Mouse (Mus musculus) intestine, postnatal 0 days (tissue): ENCODE data around the gene Lyz2. TPM values are rescaled to one million over a fixed set of nuclear protein-coding genes. Genes with fewer than 3 reads are reported as not detected.
"Not testable (repeated sequence)": the region's sequence is repeated elsewhere in the genome, so short reads cannot be mapped to it uniquely, and the experiment has no call there.

Experiments used
- ATAC-seq: fragments of 200-750 bp; cut with Nextera tagmentation; 2 replicates; pipeline ENCODE4 v1.8.0; 2017; ENCODE audit warnings: mild to moderate bottlenecking, moderate TSS enrichment, moderate library complexity
- H3K27ac ChIP-seq: fragments of 300-500 bp; sonication (generic); 2 replicates; pipeline ENCODE4 v1.5.1; 2014; ENCODE audit warnings: mild to moderate bottlenecking, low read depth, low read length, moderate library complexity
- H3K27me3 ChIP-seq: fragments of 300-500 bp; sonication (generic); replicated peaks from 2 replicates; pipeline ENCODE4 v1.6.1; 2014; ENCODE audit warnings: low read length, mixed read lengths; ENCODE audit not compliant: control insufficient read depth, insufficient read depth
- H3K36me3 ChIP-seq: fragments of 300-500 bp; sonication (generic); 2 replicates; pipeline ENCODE4 v1.6.1; 2014; ENCODE audit warnings: mild to moderate bottlenecking, moderate library complexity; ENCODE audit not compliant: control insufficient read depth, insufficient read depth
- H3K4me1 ChIP-seq: fragments of 300-500 bp; sonication (generic); replicated peaks from 2 replicates; pipeline ENCODE4 v1.6.1; 2014; ENCODE audit warnings: antibody characterized with exemption, low read length, mixed read lengths; ENCODE audit not compliant: control insufficient read depth, insufficient read depth
- H3K4me2 ChIP-seq: fragments of 300-500 bp; sonication (generic); replicated peaks from 2 replicates; pipeline ENCODE4 v1.6.1; 2014; ENCODE audit warnings: low read depth, mild to moderate bottlenecking, moderate library complexity
- H3K4me3 ChIP-seq: fragments of 300-500 bp; sonication (generic); 2 replicates; pipeline ENCODE4 v1.5.1; 2014; ENCODE audit warnings: low read depth, low read length
- H3K9ac ChIP-seq: fragments of 300-500 bp; sonication (generic); 2 replicates; pipeline ENCODE4 v1.6.1; 2014; ENCODE audit warnings: mild to moderate bottlenecking, low read depth, low read length
- H3K9me3 ChIP-seq: fragments of 300-500 bp; sonication (generic); 2 replicates; pipeline ENCODE4 v1.6.1; 2016; ENCODE audit warnings: mixed run types; ENCODE audit not compliant: control insufficient read depth
- CTCF ChIP-seq: sonication (generic); IDR thresholded peaks from 2 replicates; pipeline ENCODE4 v1.5.1; 2016; ENCODE audit warnings: low read depth, mild to moderate bottlenecking, control low read depth, antibody characterized with exemption, moderate library complexity
- WGBS: fragments of 180-500 bp; shearing (Covaris S2); extraction: QIAGEN DNeasy Blood & Tissue Kit; methylation state at CpG from one replicate; pipeline ENCODE4 v1.1.7; 2014; 5-methylcytosine and 5-hydroxymethylcytosine counted together
- polyA plus RNA-seq: library from polyadenylated mRNA; unstranded; fragments of >200 nt; fragmentation: Nextera tagmentation; extraction: Ambion mirVana; gene quantifications from 2 replicates; pipeline ENCODE4 v1.2.1, GENCODE M21; 2015

The Lyz2 gene
- polyA plus RNA-seq, 1 experiment from 2014 or later, result 47.9 TPM

DNA sequence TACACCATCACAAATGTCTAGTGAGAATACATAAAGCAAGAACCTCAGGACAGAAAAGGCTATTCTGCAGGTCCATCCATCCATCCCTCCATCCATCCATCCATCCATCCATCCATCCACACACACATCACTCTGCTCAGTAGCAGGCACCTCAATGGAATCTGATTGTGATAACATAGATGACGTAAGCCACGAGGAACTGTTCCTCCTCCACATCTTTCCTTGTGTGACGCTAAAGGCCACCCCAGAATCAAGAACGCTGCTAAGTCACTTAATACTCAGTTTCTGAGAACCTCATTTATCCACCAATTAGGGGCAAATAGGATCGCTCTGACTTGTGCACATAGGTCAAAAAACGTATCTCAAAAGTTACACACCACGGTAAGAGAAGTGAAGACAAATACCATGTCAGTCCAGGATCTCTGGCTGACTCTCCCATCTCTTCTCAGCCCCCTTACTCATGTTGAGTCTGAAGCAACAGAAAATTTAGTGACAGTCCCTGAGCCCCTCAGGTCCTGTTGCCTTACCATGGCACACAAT, 670 bp downstream of the Lyz2 start:
- 81% methylated on average over 7 of the region's 7 CpGs for WGBS
- TF ChIP-seq CTCF, result no peak
- H3K4me3 ChIP-seq, result no peak overlapping the region
- no peaks in the 10 kb centered on the region for H3K36me3 ChIP-seq
- no peak overlapping the region for H3K9ac ChIP-seq
- ATAC-seq, result no peak
- no peaks in the 10 kb centered on the region for H3K9me3 ChIP-seq
- no peak overlapping the region; the same call in 1 of the 2 replicates for H3K4me2 ChIP-seq
- H3K4me1 ChIP-seq, result no peaks in the 10 kb centered on the region
- no peak overlapping the region for H3K27ac ChIP-seq
- no peaks in the 10 kb centered on the region for H3K27me3 ChIP-seq

DNA sequence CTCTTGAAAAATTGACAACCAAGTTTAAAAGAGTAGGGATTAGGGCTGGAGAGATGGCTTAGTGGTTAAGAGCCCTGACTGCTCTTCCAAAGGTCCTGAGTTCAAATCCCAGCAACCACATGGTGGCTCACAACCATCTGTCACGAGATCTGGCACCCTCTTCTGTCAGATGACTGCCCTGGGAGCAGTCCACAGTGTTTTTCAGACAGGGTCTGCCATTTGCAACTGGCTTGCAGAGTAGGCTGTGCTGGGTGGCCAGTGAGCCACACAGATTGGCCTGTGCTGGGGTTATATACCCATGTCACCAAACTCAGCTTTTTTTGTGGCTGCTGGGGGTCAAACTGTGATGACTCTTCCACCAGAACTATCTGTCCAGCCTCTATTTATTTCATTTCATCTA, 2.1 kb downstream of the Lyz2 start:
- Histone ChIP-seq H3K27ac (no peak overlapping the region), H3K4me2 (no peak overlapping the region), H3K4me1 (no peaks in the 10 kb centered on the region), H3K4me3 (no peak overlapping the region), H3K27me3 (no peaks in the 10 kb centered on the region), H3K9ac (no peak overlapping the region), H3K9me3 (no peaks in the 10 kb centered on the region), H3K36me3 (no peaks in the 10 kb centered on the region)
- no peak for TF ChIP-seq CTCF
- 41% methylated on average over 1 of the region's 1 CpGs for WGBS
- ATAC-seq, result no peak

DNA sequence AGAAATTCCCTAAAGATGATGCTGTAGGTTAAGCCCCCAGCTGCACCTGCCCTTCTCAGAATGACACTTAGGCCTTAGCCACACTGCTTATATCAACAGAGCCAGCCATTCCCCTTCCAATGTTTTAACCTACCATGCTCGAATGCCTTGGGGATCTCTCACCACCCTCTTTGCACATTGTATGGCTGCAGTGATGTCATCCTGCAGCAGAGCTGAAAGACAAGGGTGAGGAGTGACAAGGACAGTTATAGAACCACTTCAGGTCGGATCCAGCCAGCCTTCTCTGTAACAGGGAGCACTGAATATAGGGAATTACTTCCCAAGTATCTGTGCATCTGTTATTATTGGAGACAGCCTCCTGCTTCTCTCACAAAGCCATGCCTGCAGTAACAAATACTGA, 3.6 kb downstream of the Lyz2 start:
- H3K4me3 ChIP-seq, H3K36me3 ChIP-seq, H3K9me3 ChIP-seq, H3K27me3 ChIP-seq, ATAC-seq, H3K27ac ChIP-seq, H3K9ac ChIP-seq, H3K4me2 ChIP-seq, H3K4me1 ChIP-seq: not testable (repeated sequence)
- WGBS, result 48% methylated on average over 2 of the region's 2 CpGs

GRCm38 (mm10) chr10:117277779-117278178, 4.3 kb downstream of the Lyz2 start:
- not testable (repeated sequence) for H3K4me3 ChIP-seq, H3K9ac ChIP-seq, H3K27ac ChIP-seq, ATAC-seq, H3K4me1 ChIP-seq, H3K4me2 ChIP-seq, H3K27me3 ChIP-seq, H3K36me3 ChIP-seq, H3K9me3 ChIP-seq
- 87% methylated on average over 9 of the region's 9 CpGs for WGBS

DNA sequence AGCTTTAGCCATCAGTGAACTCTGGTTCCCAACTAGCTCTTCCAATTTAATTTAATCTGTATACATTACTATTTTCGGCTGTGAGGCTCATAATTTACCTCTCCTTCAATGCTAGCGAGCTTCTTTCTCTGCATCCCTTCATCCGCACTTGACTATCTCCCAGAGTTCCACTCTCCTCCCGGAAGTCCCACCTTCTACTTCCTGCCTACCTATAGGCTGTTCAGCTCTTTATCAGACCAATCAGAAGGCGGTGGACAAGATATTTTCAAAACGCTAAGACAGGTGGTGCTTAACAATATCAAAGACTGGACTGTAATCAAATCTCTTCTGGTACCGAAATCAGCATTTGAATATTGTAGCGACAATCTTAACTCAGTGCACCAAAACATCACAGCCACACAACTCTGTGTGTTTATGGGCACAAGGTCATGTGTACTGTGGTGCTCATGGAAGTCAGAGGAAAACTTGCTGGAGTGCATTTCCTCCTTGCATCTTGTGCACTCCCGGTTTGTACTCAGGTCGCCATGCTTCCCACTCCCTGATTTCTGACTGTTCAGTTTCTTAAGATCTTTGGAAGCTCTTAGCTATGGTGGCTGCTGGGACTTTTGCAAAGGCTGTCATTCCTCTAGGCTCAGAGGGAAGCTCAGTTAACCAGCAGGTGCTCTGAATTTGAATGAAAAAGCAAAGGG, 6.3 kb downstream of the Lyz2 start:
- Histone ChIP-seq H3K27ac (no peak overlapping the region), H3K4me3 (no peak overlapping the region), H3K36me3 (no peaks in the 10 kb centered on the region), H3K9me3 (no peaks in the 10 kb centered on the region), H3K4me1 (no peaks in the 10 kb centered on the region), H3K4me2 (no peak overlapping the region), H3K9ac (no peak overlapping the region), H3K27me3 (no peaks in the 10 kb centered on the region)
- WGBS, result 79% methylated on average over 10 of the region's 10 CpGs
- TF ChIP-seq CTCF, result no peak
- ATAC-seq, result no peak

DNA sequence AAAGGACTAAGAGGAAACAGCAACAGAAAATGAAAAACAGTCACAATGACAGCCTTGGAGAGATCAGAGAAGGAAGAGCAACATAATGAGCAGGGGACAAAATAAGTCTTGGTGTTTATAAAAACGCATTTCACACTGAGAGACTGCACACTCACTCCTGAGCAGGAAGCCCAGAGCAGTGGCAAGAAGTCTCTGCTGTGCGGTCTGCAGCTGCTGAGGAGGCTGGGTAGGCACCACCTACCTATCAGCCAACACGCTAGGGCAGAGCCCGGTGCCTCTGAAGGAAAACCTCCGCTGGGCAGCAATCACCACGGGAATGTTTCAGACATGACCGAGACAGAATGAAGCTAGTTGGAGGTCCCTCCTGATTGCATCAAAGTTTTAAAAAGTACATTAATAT, 7.5 kb downstream of the Lyz2 start:
- not testable (repeated sequence) for H3K4me2 ChIP-seq, H3K27ac ChIP-seq, ATAC-seq, H3K4me3 ChIP-seq, H3K36me3 ChIP-seq, H3K27me3 ChIP-seq, H3K9ac ChIP-seq, H3K4me1 ChIP-seq, H3K9me3 ChIP-seq
- WGBS, result 77% methylated on average over 3 of the region's 7 CpGs

- no peak overlapping the region for H3K4me2 ChIP-seq
- H3K36me3 ChIP-seq, result no peaks in the 10 kb centered on the region
- no peaks in the 10 kb centered on the region for H3K9me3 ChIP-seq
- H3K4me1 ChIP-seq, result no peaks in the 10 kb centered on the region
- H3K27ac ChIP-seq, result no peak overlapping the region
- H3K27me3 ChIP-seq, result no peaks in the 10 kb centered on the region
- TF ChIP-seq CTCF, result peak; percentile 60
- no peak overlapping the region for H3K4me3 ChIP-seq
- no peak overlapping the region for H3K9ac ChIP-seq
- ATAC-seq, result no peak
These were observed 10.1 kb downstream of the Lyz2 start for GRCm38 (mm10) chr10:117272023-117272422.
